Mouse (Mus musculus): ENCODE measurements at regions not wholly inside any gene's neighbourhood (a gene's known extent, or its start where the extent isn't known, plus 50 kb on each side); places are given as distances from the start of the nearest gene placed in this dataset.

DNA sequence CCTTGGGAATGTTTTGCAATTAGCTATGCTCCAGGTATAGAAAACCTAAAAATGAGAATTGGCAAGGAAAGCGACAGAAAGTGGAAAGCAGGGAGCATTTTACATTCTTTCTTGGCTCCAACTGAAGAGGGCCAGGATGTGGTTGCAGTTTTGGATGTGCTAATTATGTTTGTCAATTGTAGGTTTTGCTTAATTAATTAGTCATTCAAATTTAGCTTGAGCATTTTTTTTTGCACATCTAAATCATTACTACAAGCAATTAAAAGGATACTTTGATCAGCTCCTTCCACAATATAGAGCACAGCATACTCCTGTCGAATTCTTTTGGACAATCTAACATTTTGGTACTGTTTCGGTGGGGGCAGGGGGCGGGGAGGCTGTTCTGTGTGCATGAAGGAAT lies 53.8 kb upstream of the Gnao1 start:
- Histone ChIP-seq H3K27ac (ENCODE audit: low read length) (no peak overlapping the region), H3K4me2 (ENCODE audit: low read depth, low read length) (no peak overlapping the region), H3K4me3 (ENCODE audit: low read length) (no peak overlapping the region), H3K4me1 (ENCODE audit: control insufficient read depth, insufficient read depth, low read length) (no peaks in the 10 kb centered on the region), H3K27me3 (replicated peaks; ENCODE audit: control insufficient read depth, insufficient read depth, low read length) (no peaks in the 10 kb centered on the region), H3K9me3 (ENCODE audit: control insufficient read depth, low read length) (no peaks in the 10 kb centered on the region), H3K36me3 (ENCODE audit: control insufficient read depth, insufficient read depth, low read length) (no peaks in the 10 kb centered on the region), H3K9ac (ENCODE audit: low read depth, low read length) (no peak overlapping the region)
- 87% methylated on average over 4 of the region's 4 CpGs for WGBS
- ATAC-seq = no peak

All from intestine, embryonic 16.5 days (tissue).